Mouse (Mus musculus): ENCODE measurements around the gene Tubb4b. TPM values are rescaled to one million over a fixed set of nuclear protein-coding genes. Genes with fewer than 3 reads are reported as not detected.
"Not testable (repeated sequence)": the region's sequence is repeated elsewhere in the genome, so short reads cannot be mapped to it uniquely, and the experiment has no call there.

Tubb4b gene
- polyA plus RNA-seq, 1 experiment from 2014 or later, result 704 TPM

DNA sequence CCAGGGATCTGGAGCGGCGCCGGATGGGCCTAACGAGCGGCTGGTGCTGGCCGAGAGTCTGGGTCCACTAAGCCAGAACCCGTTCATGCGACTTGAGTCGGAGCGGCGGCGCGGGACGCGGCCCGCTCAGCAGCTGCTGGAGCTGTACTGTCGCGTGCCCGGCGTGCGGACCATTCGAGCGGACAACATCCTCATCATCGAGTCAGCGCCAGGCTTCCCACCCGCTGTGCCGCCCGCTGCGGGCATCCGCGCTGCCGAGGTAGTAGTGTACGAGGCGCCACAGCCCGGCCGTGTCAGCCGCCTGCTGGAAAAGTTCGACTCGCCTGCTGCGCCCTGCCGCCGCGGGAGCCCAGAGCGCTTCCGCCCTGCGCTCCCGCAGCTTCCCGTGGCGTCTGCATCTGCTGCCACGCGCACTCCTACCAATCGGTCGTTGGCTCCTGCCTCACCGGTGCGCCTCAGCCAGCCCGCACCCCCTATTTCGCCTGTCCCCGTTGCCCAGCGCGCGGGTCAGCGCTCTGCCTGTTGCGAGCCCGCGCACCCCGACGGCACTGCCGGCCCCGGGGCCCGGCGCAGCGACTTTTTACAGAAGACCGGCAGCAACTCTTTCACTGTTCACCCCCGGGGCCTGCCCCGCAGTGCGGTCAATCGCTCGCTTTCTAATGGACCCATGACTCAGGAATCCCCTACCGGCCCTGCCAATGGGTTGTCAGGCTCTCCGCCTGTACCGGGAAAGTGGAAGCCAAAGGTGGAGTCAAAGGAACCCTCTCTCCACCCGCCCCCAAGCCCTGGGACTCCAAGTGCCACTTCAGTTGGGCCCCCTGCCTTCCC is 38.5 kb upstream of the Tubb4b start:
- ATAC-seq (ENCODE audit: borderline replicate concordance, extremely low read depth, low FRiP score, low TSS enrichment), result peak; percentile 39; the same call in 1 of the 2 replicates
- Histone ChIP-seq H3K27me3 (peaks cover 13% of the 10 kb centered on the region), H3K36me3 (no peaks in the 10 kb centered on the region), H3K4me1 (peaks cover 39% of the 10 kb centered on the region), H3K9ac (peak overlapping the region; percentile 60), H3K4me3 (peak overlapping the region; percentile 70), H3K9me3 (no peaks in the 10 kb centered on the region), H3K27ac (0 out of 2 replicates have a peak overlapping the region, but pooled peaks have one; percentile 34), H3K4me2 (peak overlapping the region; percentile 99)
- WGBS, result under 1% methylated on average over 82 of the region's 82 CpGs

DNA sequence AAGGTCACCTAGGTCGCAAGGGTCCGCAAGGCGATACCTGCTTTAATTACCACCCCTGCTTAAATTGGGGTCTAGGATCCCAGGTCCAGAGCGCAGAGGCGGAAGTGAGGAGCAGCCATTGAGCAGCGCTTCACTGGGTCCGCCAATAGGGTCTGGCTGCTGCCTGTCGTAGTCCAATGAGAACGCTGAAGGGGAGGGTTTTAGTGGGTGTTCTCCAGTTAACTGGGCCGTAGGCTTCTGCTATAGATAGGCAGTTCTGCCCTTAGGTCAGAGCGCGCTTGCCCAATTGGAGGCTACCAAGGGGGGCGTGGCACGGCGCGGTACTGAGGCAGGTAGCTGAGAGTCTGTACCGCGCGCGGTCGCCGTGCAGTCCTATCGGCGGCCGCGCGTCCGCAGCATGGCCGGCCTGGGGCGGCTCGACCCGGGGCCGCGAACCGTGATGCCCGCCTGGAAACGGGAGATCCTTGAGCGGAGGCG is 37.8 kb upstream of the Tubb4b start, which contains the start of gene Tprn:
Gene Tprn, plus strand, starts transcription at position 328 of the 477 bp plus-strand sequence.
- H3K27ac ChIP-seq, result 0 out of 2 replicates have a peak within 1 kb of the TSS, but pooled peaks have one; percentile 34
- H3K9me3 ChIP-seq, result no peaks in the 10 kb centered on the region
- H3K4me3 ChIP-seq, result peak within 1 kb of the TSS; percentile 70
- under 1% methylated on average over 39 of the region's 39 CpGs for WGBS
- peak; percentile 98 for ATAC-seq (ENCODE audit: borderline replicate concordance, extremely low read depth, low FRiP score, low TSS enrichment)
- peak within 1 kb of the TSS; percentile 60 for H3K9ac ChIP-seq
- no peaks in the 10 kb centered on the region for H3K36me3 ChIP-seq
- peak within 1 kb of the TSS; percentile 99 for H3K4me2 ChIP-seq
- H3K27me3 ChIP-seq, result peaks cover 13% of the 10 kb centered on the region
- peaks cover 39% of the 10 kb centered on the region for H3K4me1 ChIP-seq

DNA sequence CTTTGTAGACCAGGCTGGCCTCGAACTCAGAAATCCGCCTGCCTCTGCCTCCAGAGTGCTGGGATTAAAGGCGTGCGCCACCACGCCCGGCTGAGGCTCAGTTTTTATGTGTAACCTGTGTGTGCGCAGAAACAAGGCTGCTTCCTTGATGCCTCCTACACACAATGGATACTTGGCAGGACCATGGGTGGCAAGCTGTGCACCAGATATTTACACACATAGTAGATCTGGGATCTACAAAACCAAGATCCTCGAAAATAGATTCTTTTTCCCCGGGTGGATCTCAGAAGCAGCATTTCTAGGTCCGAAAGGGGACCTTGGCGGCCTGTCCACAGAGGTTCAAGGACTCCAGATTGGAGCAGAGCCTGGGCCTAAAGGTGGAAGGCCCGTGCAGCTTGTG is 37.4 kb upstream of the Tubb4b start:
- H3K27me3 ChIP-seq, result peaks cover 13% of the 10 kb centered on the region
- no peaks in the 10 kb centered on the region for H3K36me3 ChIP-seq
- WGBS, result 43% methylated on average over 12 of the region's 12 CpGs
- H3K4me1 ChIP-seq, result peaks cover 42% of the 10 kb centered on the region
- H3K4me3 ChIP-seq, result peak overlapping the region; percentile 70
- ATAC-seq (ENCODE audit: borderline replicate concordance, extremely low read depth, low FRiP score, low TSS enrichment), result no peak
- H3K4me2 ChIP-seq, result peak overlapping the region; percentile 99
- H3K27ac ChIP-seq, result no peak overlapping the region
- peak overlapping the region; percentile 21; the same call in 1 of the 2 replicates for H3K9ac ChIP-seq
- H3K9me3 ChIP-seq, result no peaks in the 10 kb centered on the region

DNA sequence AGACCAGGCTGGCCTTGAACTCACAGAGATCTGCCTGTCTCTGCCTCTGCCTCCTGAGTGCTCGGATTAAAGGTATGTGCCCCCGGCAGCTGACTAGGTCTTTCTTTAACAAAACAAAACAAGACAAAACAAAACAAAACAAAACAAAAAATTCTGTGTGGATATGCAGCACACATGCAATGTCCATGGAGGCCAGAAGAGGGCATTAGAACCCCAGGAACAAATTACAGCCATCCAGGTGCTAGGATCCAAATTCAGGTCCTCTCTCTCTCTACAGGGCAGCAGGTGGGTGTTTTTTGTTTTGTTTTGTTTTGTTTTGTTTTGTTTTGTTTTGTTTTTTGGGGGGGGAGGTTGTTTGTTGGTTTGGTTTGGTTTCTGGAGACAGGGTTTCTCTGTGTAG is 34.4 kb upstream of the Tubb4b start:
- Histone ChIP-seq H3K4me2 (no peak overlapping the region), H3K9ac (no peak overlapping the region), H3K27me3 (peaks cover 8% of the 10 kb centered on the region), H3K9me3 (no peaks in the 10 kb centered on the region), H3K27ac (no peak overlapping the region), H3K36me3 (no peaks in the 10 kb centered on the region), H3K4me3 (no peak overlapping the region), H3K4me1 (peaks cover 35% of the 10 kb centered on the region)
- 61% methylated on average over 2 of the region's 2 CpGs for WGBS
- no peak for ATAC-seq (ENCODE audit: borderline replicate concordance, extremely low read depth, low FRiP score, low TSS enrichment)

DNA sequence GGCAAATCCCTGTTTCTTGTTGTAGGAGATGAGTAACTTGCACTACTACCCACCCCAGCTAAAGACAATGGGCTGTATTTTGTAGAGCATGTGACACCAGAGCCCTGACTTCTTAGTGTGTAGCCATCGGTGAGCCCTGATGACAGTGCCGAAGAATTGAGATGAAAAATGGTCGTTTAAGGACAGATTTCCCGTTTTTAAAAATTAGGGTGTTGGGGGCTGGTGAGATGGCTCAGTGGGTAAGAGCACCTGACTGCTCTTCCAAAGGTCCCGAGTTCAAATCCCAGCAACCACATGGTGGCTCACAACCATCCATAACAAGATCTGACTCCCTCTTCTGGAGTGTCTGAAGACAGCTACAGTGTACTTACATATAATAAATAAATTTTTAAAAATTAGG is 32.7 kb upstream of the Tubb4b start:
- ATAC-seq (ENCODE audit: borderline replicate concordance, extremely low read depth, low FRiP score, low TSS enrichment); H3K4me2 ChIP-seq; H3K9ac ChIP-seq; H3K27ac ChIP-seq; H3K9me3 ChIP-seq; H3K4me3 ChIP-seq; H3K27me3 ChIP-seq; H3K36me3 ChIP-seq: not testable (repeated sequence)
- H3K4me1 ChIP-seq, result peaks cover 24% of the 10 kb centered on the region
- WGBS, result 84% methylated on average over 5 of the region's 5 CpGs

DNA sequence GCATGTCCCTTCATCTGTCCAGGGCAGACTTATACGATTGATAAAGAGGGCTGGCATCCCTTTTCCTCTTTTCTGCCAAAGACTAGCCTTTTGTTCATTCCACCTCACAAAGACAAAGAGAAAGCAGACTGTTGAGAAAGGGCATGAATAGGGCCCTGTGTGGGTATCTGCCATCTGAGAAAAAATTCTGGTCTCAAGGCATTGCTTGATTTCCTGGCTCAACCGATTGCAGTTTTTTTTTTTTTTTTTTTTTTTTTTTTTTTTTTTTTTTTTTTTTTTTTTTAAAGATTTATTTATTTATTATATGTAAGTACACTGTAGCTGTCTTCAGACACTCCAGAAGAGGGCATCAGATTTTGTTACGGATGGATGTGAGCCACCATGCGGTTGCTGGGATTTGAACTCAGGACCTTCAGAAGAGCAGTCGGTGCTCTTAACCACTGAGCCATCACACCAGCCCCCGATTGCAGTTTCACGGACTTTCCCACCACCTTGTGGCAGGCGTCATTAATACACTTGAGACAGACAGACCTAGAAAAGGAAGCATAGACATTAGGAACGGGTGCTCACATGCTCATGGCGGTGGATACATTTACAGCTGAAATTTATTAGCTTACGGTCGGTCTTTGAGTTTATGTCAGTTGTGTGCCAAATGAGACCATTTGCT is 32.1 kb upstream of the Tubb4b start:
- ATAC-seq (ENCODE audit: borderline replicate concordance, extremely low read depth, low FRiP score, low TSS enrichment); H3K9me3 ChIP-seq; H3K27me3 ChIP-seq; H3K27ac ChIP-seq; H3K36me3 ChIP-seq: not testable (repeated sequence)
- Histone ChIP-seq H3K4me1 (peaks cover 21% of the 10 kb centered on the region), H3K4me3 (peak overlapping the region; percentile 71), H3K9ac (peak overlapping the region; percentile 71; the same call in 1 of the 2 replicates), H3K4me2 (peak overlapping the region; percentile 93)
- WGBS, result 53% methylated on average over 12 of the region's 12 CpGs

DNA sequence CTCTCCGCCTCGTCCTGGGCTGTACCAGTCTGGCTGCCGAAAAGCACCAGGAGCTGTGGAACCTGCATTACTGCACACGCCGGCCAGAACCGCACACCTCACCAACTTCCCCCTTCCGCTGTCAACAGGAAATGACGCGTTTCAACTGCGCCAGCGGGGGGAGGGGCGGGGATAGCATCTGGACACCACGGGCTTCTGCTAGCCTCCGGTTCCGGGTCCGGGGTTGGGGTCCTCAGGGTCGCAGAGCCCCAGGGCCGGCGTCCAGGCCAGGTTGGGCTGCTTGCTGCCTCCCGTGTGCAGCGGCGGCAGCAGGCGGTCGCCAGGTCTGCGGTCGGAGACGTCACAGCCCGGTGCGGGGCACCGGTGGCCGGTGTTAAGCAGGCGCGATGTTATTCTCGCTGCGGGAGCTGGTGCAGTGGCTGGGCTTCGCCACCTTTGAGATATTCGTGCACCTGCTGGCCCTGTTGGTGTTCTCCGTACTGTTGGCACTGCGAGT is 30.8 kb upstream of the Tubb4b start, which contains the start of gene Tmem203:
Gene Tmem203, plus strand, starts transcription at position 156 of the 496 bp plus-strand sequence.
- peak within 1 kb of the TSS; percentile 54 for H3K27ac ChIP-seq
- H3K9ac ChIP-seq, result peak within 1 kb of the TSS; percentile 71
- peak within 1 kb of the TSS; percentile 93 for H3K4me2 ChIP-seq
- no peaks in the 10 kb centered on the region for H3K9me3 ChIP-seq
- peaks cover 21% of the 10 kb centered on the region for H3K4me1 ChIP-seq
- ATAC-seq (ENCODE audit: borderline replicate concordance, extremely low read depth, low FRiP score, low TSS enrichment), result peak; percentile 89
- peaks cover 12% of the 10 kb centered on the region; the same call in 1 of the 2 replicates for H3K36me3 ChIP-seq
- no peaks in the 10 kb centered on the region for H3K27me3 ChIP-seq
- H3K4me3 ChIP-seq, result peak within 1 kb of the TSS; percentile 71
- 0% methylated on average over 39 of the region's 39 CpGs for WGBS

DNA sequence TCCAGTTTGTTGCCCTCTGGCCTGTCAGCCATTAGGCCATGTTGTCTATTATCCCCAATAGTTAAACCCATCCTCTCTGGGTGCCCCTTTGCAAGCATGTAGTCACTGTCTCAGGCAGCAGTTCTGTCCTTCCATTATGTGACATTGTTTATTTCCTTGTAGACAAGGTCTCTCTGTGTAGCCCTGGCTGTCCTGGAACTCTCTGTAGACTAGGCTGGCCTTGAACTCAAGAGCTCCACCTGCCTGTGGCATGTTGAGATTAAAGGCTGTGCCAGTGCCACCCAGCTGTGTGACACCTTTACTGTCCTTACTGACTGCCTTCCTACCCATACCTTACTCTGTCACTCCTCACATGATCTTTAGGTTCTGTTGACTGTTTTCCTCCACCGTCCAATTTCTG is 27.8 kb upstream of the Tubb4b start:
- Histone ChIP-seq H3K9me3 (no peaks in the 10 kb centered on the region), H3K36me3 (peaks cover 34% of the 10 kb centered on the region; the same call in 1 of the 2 replicates), H3K4me3 (no peak overlapping the region), H3K27me3 (no peaks in the 10 kb centered on the region), H3K9ac (no peak overlapping the region), H3K27ac (no peak overlapping the region), H3K4me2 (no peak overlapping the region), H3K4me1 (peaks cover 21% of the 10 kb centered on the region)
- WGBS, result 89% methylated on average over 1 of the region's 1 CpGs
- no peak for ATAC-seq (ENCODE audit: borderline replicate concordance, extremely low read depth, low FRiP score, low TSS enrichment)

DNA sequence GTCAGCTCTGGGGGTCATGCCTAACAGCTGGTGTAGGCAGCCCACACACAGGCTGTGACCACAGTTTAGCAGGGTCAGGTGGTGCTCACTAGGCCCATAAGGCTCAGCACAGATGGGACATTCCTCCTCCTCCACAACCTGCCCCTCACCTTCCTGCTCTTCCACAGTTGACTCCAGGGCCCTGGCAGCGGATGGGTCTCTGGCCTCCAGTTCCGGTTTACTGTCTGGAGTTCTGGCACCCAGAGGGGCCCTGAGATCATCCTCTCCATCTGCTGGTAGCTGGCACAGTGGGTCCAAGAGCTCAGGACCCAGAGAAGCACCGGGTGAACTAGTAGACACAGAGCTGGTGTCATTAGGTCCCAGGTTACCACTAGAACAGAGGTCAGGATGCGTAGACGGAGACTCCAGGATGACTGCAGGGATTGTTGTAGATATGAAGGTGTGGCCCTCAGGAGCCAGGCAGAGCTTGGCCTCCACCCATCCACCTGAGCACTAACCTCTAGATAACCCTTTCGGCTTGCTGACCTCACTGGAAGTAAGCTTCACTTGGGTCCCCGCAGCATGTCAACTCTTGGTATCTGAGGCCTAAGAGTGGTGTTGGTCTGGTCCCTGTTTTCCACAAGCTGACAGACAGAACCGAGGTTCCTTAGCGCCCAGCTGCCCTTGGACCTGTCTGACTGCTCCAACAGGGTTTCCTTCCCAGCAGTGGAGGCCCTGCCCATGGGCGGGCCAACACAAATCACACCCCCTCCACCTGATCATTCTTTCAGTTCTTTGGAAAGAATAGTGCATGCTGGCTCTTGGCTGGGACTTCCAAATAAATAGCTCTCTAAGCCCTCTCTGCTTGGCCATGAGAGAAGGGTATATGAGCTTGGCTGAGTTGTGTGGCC is 21.9 kb upstream of the Tubb4b start, which contains the start of gene AL732309.1:
Gene AL732309.1, minus strand, starts transcription at position 681 of the 890 bp plus-strand sequence.
- WGBS, result 77% methylated on average over 10 of the region's 10 CpGs
- Histone ChIP-seq H3K4me2 (no peak within 1 kb of the TSS), H3K27me3 (peaks cover 21% of the 10 kb centered on the region), H3K4me3 (no peak within 1 kb of the TSS), H3K9ac (no peak within 1 kb of the TSS), H3K36me3 (peaks cover 31% of the 10 kb centered on the region; the same call in 1 of the 2 replicates), H3K9me3 (no peaks in the 10 kb centered on the region), H3K4me1 (peaks cover 15% of the 10 kb centered on the region), H3K27ac (no peak within 1 kb of the TSS)
- ATAC-seq (ENCODE audit: borderline replicate concordance, extremely low read depth, low FRiP score, low TSS enrichment), result no peak

DNA sequence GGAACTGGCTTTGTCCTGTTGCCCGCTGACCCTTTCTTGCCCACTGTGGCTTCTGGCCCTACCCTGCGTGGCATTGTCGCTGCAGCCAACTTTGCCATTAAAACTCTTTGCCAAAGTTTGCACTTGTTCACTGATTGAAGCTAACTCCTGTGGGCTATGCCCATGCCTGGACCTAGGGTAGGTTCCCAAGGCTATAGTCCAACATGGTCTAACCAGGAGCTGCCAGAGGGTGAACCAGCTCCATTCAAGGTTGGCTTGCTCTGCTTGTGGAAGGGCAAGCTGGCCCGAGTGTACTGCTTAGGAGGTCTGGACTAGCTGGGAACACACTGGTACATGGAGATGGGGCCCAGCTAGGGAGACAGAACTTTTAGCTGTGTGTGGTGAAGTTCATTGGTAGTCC is 19.6 kb upstream of the Tubb4b start:
- Histone ChIP-seq H3K4me1 (peaks cover 27% of the 10 kb centered on the region), H3K9me3 (no peaks in the 10 kb centered on the region), H3K9ac (no peak overlapping the region), H3K27ac (no peak overlapping the region), H3K4me3 (no peak overlapping the region), H3K27me3 (peaks cover 25% of the 10 kb centered on the region), H3K36me3 (peaks cover 13% of the 10 kb centered on the region; the same call in 1 of the 2 replicates), H3K4me2 (no peak overlapping the region)
- WGBS, result 82% methylated on average over 4 of the region's 4 CpGs
- ATAC-seq (ENCODE audit: borderline replicate concordance, extremely low read depth, low FRiP score, low TSS enrichment), result no peak

DNA sequence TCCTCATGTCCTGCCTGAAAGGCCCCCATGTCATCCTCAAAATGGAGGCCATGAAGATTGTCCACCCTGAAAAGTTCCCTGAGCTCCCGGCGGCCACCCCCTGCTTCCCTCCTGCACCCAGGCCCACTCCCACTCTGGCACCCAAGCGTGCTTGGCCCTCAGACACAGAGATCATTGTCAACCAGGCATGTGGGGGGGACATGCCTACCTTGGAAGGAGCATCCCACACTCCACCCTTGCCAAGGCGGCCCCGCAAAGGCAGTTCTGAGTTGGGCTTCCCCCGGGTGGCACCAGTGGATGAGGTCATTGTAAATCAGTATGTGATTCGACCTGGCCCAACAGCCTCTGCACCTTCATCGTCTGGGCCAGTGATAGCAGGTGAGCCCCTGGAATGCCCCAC is 18.8 kb upstream of the Tubb4b start:
- no peak overlapping the region for H3K4me3 ChIP-seq
- peaks cover 6% of the 10 kb centered on the region; the same call in 1 of the 2 replicates for H3K36me3 ChIP-seq
- H3K9ac ChIP-seq, result no peak overlapping the region
- peaks cover 27% of the 10 kb centered on the region for H3K4me1 ChIP-seq
- no peak overlapping the region for H3K4me2 ChIP-seq
- H3K27me3 ChIP-seq, result peaks cover 25% of the 10 kb centered on the region
- no peak for ATAC-seq (ENCODE audit: borderline replicate concordance, extremely low read depth, low FRiP score, low TSS enrichment)
- no peak overlapping the region for H3K27ac ChIP-seq
- no peaks in the 10 kb centered on the region for H3K9me3 ChIP-seq
- 66% methylated on average over 8 of the region's 8 CpGs for WGBS
